Mouse (Mus musculus): ENCODE results near the gene Lctl.
"Not testable (repeated sequence)": the region's sequence is repeated elsewhere in the genome, so short reads cannot be mapped to it uniquely, and the experiment has no call there.

DNA sequence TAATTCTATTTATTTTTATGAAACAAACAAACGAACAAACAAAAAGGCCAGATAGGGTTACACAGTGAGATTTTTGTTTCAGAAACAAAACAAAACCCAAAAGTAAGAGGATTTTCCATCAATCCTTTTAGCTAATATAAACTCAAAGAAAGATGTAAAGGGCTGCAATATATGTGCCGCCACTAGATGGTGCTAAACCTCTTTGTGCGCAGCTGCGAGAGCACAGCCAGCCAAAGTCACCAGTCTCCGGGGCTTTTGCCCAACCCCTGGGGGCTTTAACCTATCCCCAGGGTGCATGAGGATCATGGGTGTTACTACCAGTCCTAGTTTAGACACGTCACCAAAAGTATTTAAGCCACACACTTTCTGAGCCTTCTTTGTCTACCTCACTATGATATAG is 21.9 kb downstream of the Lctl start:
- peak; percentile 73 for TF ChIP-seq CTCF (IDR thresholded peaks at IDR 0.05)
- not testable (repeated sequence) for TF ChIP-seq EP300 (IDR thresholded peaks at IDR 0.05)
